Mouse (Mus musculus) E14TG2a.4 (cell line): Measurements from ENCODE around the gene Ppdpf.

Source experiments
- CTCF ChIP-seq: conservative IDR thresholded peaks from 2 replicates; pipeline ENCODE4 v1.5.1; 2014; ENCODE audit warnings: low read length
- POU5F1 ChIP-seq: IDR thresholded peaks from 2 replicates; pipeline ENCODE4 v1.6.1; 2014; ENCODE audit warnings: low read length, borderline replicate concordance

- TF ChIP-seq CTCF, result no peak
- no peak for TF ChIP-seq POU5F1
Measured at GRCm38 (mm10) chr2:181166469-181166868, 20.6 kb upstream of the Ppdpf start.
